Mouse (Mus musculus) bone marrow, adult 2 months (tissue): Measurements from ENCODE around the gene Syn1. TPM values are rescaled to one million over a fixed set of nuclear protein-coding genes. Genes with fewer than 3 reads are reported as not detected.
A peak's percentile ranks its signal among the peaks of the same experiment; 100 is the strongest.

Source experiments
- H3K27ac ChIP-seq: fragments of 200-500 bp; 2 replicates; pipeline ENCODE4 v1.5.1; 2012; ENCODE audit warnings: low read depth, mild to moderate bottlenecking, control low read depth, inconsistent platforms, low read length; ENCODE audit not compliant: control insufficient read depth, poor library complexity, insufficient read depth
- H3K4me1 ChIP-seq: fragments of 200-500 bp; 2 replicates; pipeline ENCODE4 v1.6.1; 2011; ENCODE audit warnings: low read length; ENCODE audit not compliant: control insufficient read depth, insufficient read depth
- H3K4me3 ChIP-seq: fragments of 200-500 bp; replicated peaks from 2 replicates; pipeline ENCODE3; 2011; ENCODE audit warnings: mild to moderate bottlenecking, low read depth, low read length, control low read depth; ENCODE audit not compliant: control insufficient read depth
- CTCF ChIP-seq: fragments of 200-500 bp; IDR thresholded peaks from 2 replicates; pipeline ENCODE4 v1.5.1; 2011; ENCODE audit warnings: low read length, control low read depth; ENCODE audit not compliant: control insufficient read depth, insufficient read depth
- POLR2A ChIP-seq: fragments of 200-500 bp; IDR thresholded peaks from 2 replicates; pipeline ENCODE4 v1.6.1; 2011; ENCODE audit warnings: low read depth, mild to moderate bottlenecking, control low read depth, low read length, borderline replicate concordance; ENCODE audit not compliant: control insufficient read depth
- WGBS: fragments of 180-500 bp; shearing (Covaris S2); methylation state at CpG from one replicate; pipeline ENCODE4 v1.1.7; 2018; 5-methylcytosine and 5-hydroxymethylcytosine counted together
- polyA plus RNA-seq: library from polyadenylated mRNA; stranded (reverse); fragments of >200 nt; gene quantifications from 2 replicates; pipeline ENCODE4 v1.2.4, GENCODE M21; 2011; ENCODE audit warnings: low replicate concordance; ENCODE audit not compliant: missing spikeins, insufficient read depth, insufficient read length

Gene Syn1
- polyA plus RNA-seq, 1 experiment: 0.47 TPM

DNA sequence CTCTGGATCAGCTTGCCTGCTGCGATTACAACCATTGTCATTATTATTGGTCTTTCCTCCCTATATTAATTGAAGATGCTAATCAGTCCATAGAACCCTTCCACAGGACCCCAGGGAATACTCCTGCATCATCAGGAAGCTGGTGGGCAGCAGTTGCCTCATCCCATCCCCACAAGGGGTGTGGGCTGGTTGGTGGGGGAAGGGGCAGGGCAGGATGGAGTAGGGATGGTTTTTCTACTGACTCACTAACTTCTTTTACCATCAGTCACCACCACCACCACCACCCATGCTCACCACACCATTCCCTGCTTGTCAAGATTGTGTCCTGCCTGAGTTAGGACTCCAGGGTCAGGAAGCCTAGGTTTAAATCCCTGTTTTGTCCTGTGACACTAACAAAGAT is 51.6 kb downstream of the Syn1 start:
- no peak overlapping the region for H3K27ac ChIP-seq
- H3K4me3 ChIP-seq: no peak overlapping the region
- H3K4me1 ChIP-seq: no peaks in the 10 kb centered on the region
- TF ChIP-seq POLR2A (no peak), CTCF (no peak)
- 54% methylated on average over 1 of the region's 1 CpGs for WGBS

DNA sequence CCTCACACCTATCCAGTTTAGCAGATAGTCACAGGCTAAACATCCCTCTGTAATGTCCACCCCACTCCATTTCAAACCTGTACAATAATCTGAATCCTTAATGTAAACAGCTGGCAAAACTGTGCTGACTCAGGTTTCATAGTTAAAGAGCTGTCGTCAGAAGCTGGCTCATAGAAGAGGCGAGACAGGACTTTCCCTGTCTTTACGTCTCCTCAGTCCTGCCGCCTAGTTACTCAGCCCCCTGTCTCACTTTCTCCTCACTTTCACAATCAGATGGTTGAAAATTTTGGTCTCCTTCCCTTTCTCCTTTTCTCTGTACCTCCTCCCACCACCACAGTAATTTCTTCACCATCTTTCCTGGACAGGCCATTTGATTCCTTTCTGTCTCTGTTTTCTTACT is 52.7 kb downstream of the Syn1 start:
- TF ChIP-seq CTCF (no peak), POLR2A (no peak)
- H3K27ac ChIP-seq: no peak overlapping the region
- 54% methylated on average over 4 of the region's 4 CpGs for WGBS
- no peaks in the 10 kb centered on the region; the same call in 1 of the 2 replicates for H3K4me1 ChIP-seq
- H3K4me3 ChIP-seq: no peak overlapping the region

DNA sequence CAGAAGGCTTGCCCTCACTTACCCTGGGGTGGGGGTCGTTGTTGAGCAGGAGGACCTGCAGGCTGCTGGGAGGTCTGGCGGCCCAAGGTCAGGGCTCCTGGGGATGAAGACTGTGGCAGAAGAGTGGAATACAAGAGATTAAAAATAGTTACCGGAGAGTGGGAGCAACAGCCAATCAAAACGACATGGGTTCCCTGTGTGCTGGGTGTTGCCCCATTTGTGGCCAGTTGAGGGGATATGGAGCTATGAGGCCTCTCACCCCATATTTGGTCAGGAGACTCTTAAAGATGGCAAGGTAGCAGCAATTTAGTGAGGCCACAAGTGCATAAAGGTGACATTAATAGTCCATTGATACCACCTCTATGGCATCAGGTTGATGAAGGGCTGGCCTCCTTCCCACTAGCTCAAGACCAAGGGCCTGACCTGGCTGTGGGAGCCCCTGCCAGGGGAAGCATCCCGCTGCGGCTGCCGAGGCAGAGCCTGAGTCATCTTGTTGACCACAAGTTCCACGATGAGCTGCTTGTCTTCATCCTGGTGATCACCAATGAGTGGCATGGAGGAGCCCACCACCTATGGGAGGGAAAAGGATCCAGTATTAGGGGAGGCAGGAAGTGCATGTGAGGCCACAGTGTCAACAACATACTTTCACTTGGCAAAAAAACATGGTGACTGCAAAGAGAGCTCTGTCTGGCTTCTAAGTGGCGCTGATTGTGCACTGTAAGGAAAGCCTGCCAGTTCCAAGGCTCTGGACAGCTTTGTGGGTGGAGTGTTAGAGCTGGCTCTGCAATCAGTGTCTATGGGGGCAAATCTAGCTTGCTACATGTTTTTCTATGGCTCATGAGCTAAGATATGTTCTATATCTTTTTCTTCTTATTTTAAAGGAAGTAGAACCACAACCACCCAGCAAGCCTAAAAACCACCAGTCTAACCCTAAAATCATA is 57.4 kb downstream of the Syn1 start:
- no peaks in the 10 kb centered on the region; the same call in 1 of the 2 replicates for H3K4me1 ChIP-seq
- H3K4me3 ChIP-seq: no peak overlapping the region
- 41% methylated on average over 9 of the region's 9 CpGs for WGBS
- H3K27ac ChIP-seq: no peak overlapping the region
- no peak for TF ChIP-seq CTCF
- no peak for TF ChIP-seq POLR2A

DNA sequence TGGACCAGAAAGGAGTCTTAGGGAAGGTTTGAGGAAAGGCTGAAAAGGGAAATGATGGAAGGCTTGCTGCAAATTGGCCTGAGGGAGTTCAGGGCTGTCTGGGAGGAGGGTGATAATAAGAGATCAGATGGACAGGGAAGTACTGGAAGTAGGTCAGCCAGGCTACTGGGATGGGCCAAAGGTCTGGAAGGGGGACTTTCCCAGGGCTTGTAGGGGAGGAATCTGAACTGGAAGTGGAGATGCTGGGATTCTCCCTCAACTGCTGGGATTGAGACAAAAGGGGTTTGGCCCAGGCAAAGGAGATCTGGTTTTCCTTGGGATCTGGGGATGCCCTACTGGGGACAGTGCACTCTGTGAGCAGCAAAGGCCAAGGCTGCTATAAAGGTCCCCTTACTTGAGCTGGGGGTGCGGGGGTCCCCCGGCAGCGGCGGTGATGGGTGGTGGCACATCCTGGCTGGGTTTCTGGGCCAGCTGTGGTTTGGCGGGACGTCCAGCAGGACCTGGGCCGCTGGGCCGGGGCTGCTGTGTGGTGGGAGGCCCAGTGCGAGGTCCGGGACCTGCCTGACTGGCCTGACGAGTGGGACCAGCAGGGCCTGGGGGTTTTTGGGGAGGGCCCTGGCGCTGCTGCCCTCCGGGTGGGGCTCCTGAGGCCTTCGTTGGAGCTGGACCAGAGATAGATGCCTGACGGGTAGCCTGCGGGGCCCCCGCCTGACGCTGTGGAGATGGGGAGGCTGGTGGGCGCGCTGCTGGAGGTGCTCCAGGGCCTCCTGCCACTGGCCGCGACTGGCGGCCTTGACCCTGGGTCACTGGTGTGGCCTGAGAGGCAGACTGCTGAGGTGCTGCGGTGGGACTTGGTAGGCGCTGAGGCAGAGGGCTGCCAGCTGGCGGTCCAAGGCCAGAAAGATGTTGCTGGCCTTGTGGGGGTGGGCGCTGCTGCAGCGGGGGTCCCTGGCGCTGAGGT is 58.4 kb downstream of the Syn1 start:
- no peak for TF ChIP-seq POLR2A
- TF ChIP-seq CTCF: no peak

DNA sequence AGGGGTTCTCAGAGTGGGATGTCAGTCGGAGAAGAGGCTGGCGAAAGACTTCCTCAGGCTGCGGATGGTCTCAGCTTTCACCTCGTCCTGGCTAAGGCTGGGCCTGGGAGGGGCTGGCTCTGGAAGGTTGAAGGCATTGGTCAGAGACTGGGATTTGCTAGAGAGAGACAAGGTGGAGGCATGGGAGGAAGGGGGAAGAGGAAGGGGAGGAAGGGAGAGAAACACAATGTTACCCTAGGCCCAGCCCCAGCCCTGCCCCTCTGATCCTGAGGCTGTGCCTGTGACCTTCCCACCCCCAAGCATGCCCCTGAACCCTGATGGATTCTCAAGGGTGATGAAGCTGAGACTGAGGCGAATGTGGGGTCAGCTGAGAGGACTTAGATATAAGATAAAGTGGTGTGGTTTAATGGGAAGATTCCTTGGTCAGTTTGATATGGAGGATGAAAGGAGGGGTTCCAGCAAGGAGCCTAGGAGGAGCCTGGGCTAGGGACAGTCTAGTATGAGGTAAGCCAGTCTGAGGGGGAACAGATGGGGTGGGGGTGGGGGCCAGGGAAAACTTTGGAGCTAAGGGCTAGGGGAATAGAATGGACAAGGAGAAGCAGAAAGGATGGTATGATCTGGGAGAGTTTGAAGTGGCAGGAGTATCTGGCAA is 59.2 kb downstream of the Syn1 start:
- Histone ChIP-seq H3K4me1 (no peaks in the 10 kb centered on the region; the same call in 1 of the 2 replicates), H3K27ac (no peak overlapping the region), H3K4me3 (no peak overlapping the region)
- TF ChIP-seq CTCF: no peak
- no peak for TF ChIP-seq POLR2A
- whole genome bisulfite sequencing: 55% methylated on average over 5 of the region's 5 CpGs

More for the DNA sequence above, 58.4 kb downstream of the Syn1 start:
- no peak overlapping the region for H3K27ac ChIP-seq
- H3K4me3 ChIP-seq: no peak overlapping the region
- no peaks in the 10 kb centered on the region; the same call in 1 of the 2 replicates for H3K4me1 ChIP-seq
- 65% methylated on average over 27 of the region's 29 CpGs for WGBS

DNA sequence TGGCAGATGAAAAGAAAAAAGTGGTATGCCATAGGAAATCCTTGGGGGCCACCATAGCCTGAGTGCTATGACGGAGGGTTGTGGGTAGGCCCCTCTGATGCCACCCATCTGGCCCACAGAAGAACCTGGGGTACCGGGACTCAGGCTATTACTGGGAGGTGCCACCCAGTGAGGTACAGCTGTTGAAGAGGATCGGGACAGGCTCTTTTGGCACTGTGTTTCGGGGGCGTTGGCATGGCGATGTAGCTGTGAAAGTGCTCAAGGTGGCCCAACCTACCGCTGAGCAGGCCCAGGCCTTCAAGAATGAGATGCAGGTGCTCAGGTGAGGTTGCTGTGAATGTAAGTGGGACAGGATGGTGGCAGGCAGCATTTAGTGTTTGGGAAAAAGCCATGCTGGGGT is 67.0 kb downstream of the Syn1 start:
- Histone ChIP-seq H3K27ac (no peak overlapping the region), H3K4me3 (no peak overlapping the region), H3K4me1 (no peaks in the 10 kb centered on the region)
- TF ChIP-seq CTCF (no peak), POLR2A (no peak)
- WGBS: 97% methylated on average over 7 of the region's 7 CpGs

DNA sequence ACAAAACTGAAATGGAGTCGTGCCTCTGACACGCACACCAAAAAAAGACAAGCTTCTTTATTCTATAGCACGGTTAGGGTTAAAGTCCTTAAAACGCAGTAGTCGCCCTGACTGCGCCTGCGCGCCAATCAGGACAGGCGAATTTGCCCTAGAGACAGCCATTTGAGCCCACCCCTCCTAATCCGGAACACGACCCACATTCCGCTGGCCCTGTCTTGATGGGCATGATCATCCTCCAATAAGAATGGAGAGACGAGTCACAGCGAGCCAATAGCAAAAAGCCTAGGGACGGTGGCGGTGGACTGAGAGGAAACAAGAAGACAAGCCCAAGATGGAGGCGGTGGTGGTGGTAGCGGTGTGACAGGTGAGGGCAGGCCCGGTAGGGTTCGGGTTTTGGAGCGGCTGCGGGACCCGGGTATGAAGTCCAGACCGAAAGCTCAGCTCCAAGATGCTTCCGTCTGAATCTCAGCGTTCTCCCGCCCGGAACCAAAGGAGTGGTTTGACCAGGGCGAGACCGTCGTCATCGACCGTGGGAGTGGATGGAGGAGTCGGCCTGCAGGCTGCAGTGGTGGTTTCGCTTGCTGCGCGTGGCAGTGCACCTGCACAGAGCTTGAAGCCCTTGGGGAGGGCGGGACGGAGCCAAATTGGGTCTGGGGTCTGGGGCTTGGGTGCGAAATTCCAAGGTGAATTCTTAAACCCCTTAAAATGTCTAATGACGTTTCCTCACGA is 72.4 kb downstream of the Syn1 start:
- Histone ChIP-seq H3K4me3 (peak overlapping the region; percentile 81), H3K4me1 (no peaks in the 10 kb centered on the region), H3K27ac (peak overlapping the region; percentile 34; the same call in 1 of the 2 replicates)
- WGBS: 12% methylated on average over 42 of the region's 42 CpGs
- no peak for TF ChIP-seq CTCF
- peak; percentile 68; the same call in 1 of the 2 replicates for TF ChIP-seq POLR2A
